Mouse (Mus musculus) A20 (cell line): ENCODE data around the gene Adam25.
"Not testable (repeated sequence)": the region's sequence is repeated elsewhere in the genome, so short reads cannot be mapped to it uniquely, and the experiment has no call there.

Source experiments
- DNase-seq: peaks from one replicate; pipeline ENCODE4 v3.0.0-alpha.2; 2011; ENCODE audit warnings: low read depth, low spot score

Adam25 gene

DNA sequence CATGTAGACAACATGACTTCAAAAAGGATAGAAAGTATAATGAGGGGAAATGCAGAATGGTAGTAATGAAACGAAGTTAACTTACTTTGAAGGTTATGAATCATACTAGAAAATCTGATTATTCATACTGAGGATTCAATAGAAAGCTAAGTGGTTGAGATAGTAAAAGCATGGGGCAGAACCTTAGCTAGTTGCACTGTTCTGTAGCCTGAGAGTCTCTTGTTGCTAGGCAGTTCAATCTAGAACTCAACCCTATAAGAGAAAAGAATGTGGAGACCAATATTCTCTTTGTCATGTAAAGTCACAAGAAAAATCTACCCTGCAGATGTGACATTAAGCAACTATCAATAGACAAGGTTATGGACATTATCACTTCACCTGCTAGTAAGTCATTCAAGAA lies at the start of gene Adam25:
Gene Adam25 (plus strand): TSS at position 301 of the 400 bp plus-strand sequence.
- not testable (repeated sequence) for DNase-seq

GRCm38 (mm10) chr8:40715406-40715805 lies 36.6 kb upstream of the Adam25 start:
- not testable (repeated sequence) for DNase-seq

DNA sequence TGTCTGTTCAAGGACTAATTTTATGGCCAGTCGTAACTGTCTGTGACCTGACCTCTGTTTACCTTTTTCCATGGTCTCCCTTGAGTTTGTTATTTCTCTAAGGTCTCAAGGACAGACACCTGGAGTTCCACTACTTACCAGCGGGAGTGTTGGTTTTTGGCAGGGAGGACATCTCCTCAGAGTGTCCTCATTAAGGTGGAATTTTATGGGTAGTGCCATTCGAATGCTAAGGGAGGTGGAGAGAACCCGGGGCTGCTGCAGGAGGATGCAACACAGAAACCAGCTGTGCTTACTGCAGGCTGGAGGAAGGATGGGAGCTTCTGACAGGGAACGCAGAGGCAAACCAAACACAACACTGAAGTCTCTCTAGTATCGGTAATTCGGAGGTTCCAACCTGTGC lies 36.0 kb upstream of the Adam25 start:
- no peak for DNase-seq

- no peak for DNase-seq
These were observed 31.3 kb downstream of the Adam25 start for GRCm38 (mm10) chr8:40783320-40783719.

- not testable (repeated sequence) for DNase-seq
These were observed 41.0 kb downstream of the Adam25 start, which contains the start of gene Adam20 for GRCm38 (mm10) chr8:40792973-40793372. Gene Adam20 (plus strand): TSS chr8:40793273.

GRCm38 (mm10) chr8:40803379-40804079 lies 51.5 kb downstream of the Adam25 start:
- DNase-seq: no peak
